Mouse (Mus musculus) lung, postnatal 0 days (tissue): Measurements from ENCODE around the gene Nr6a1. TPM values are rescaled to one million over a fixed set of nuclear protein-coding genes. Genes with fewer than 3 reads are reported as not detected.

ENCODE experiments used
- ATAC-seq: fragments of 200-750 bp; cut with Nextera tagmentation; 2 replicates; pipeline ENCODE4 v1.8.0; 2017; ENCODE audit warnings: moderate library complexity
- DNase-seq: peaks from one replicate; pipeline ENCODE4 v3.0.0-alpha.2; 2016; ENCODE audit warnings: low spot score
- H3K27ac ChIP-seq: fragments of 300-500 bp; sonication (generic); 2 replicates; pipeline ENCODE4 v1.5.1; 2014; ENCODE audit warnings: antibody characterized with exemption, mild to moderate bottlenecking, low read length, mixed read lengths
- H3K27me3 ChIP-seq: fragments of 300-500 bp; sonication (generic); replicated peaks from 2 replicates; pipeline ENCODE4 v1.6.1; 2014; ENCODE audit warnings: low read length, mixed read lengths; ENCODE audit not compliant: insufficient read depth
- H3K36me3 ChIP-seq: fragments of 300-500 bp; sonication (generic); 2 replicates; pipeline ENCODE4 v1.6.1; 2014; ENCODE audit warnings: low read length, mixed read lengths; ENCODE audit not compliant: insufficient read depth
- H3K4me1 ChIP-seq: fragments of 300-500 bp; sonication (generic); 2 replicates; pipeline ENCODE4 v1.6.1; 2014; ENCODE audit warnings: antibody characterized with exemption, low read depth, low read length, mixed read lengths; ENCODE audit not compliant: insufficient read depth
- H3K4me2 ChIP-seq: fragments of 300-500 bp; sonication (generic); replicated peaks from 2 replicates; pipeline ENCODE4 v1.6.1; 2014; ENCODE audit warnings: low read depth, mild to moderate bottlenecking, low read length, moderate library complexity, mixed read lengths
- H3K4me3 ChIP-seq: fragments of 300-500 bp; sonication (generic); 2 replicates; pipeline ENCODE4 v1.5.1; 2014; ENCODE audit warnings: low read depth, low read length
- H3K9ac ChIP-seq: fragments of 300-500 bp; sonication (generic); replicated peaks from 2 replicates; pipeline ENCODE4 v1.6.1; 2014; ENCODE audit warnings: low read depth, mild to moderate bottlenecking
- H3K9me3 ChIP-seq: fragments of 300-500 bp; sonication (generic); 2 replicates; pipeline ENCODE4 v1.6.1; 2016; ENCODE audit warnings: low read length, mixed read lengths
- CTCF ChIP-seq: IDR thresholded peaks from 2 replicates; pipeline ENCODE4 v1.5.1; 2016; ENCODE audit warnings: antibody characterized with exemption, mild to moderate bottlenecking
- EP300 ChIP-seq: IDR thresholded peaks from 2 replicates; pipeline ENCODE4 v1.6.1; 2016; ENCODE audit warnings: antibody characterized with exemption, mild to moderate bottlenecking, control low read depth
- WGBS: fragments of 180-500 bp; shearing (Covaris S2); extraction: QIAGEN DNeasy Blood & Tissue Kit; methylation state at CpG from one replicate; pipeline ENCODE4 v1.1.7; 2014; 5-methylcytosine and 5-hydroxymethylcytosine counted together
- polyA plus RNA-seq: library from polyadenylated mRNA; unstranded; fragments of >200 nt; fragmentation: Nextera tagmentation; extraction: Ambion mirVana; gene quantifications from 2 replicates; pipeline ENCODE4 v1.2.1, GENCODE M21; 2015

Gene Nr6a1
- polyA plus RNA-seq, 1 experiment from 2014 or later = 0.53 TPM

- no peaks in the 10 kb centered on the region for H3K27me3 ChIP-seq
- H3K9me3 ChIP-seq = no peaks in the 10 kb centered on the region
- no peak overlapping the region for H3K9ac ChIP-seq
- TF ChIP-seq EP300 = no peak
- no peak for TF ChIP-seq CTCF
- no peaks in the 10 kb centered on the region for H3K36me3 ChIP-seq
- H3K4me2 ChIP-seq = no peak overlapping the region
- no peaks in the 10 kb centered on the region for H3K4me1 ChIP-seq
- ATAC-seq = no peak
- H3K4me3 ChIP-seq = no peak overlapping the region
- H3K27ac ChIP-seq = no peak overlapping the region
- 54% methylated on average over 5 of the region's 5 CpGs for WGBS
- no peak for DNase-seq
Measured at GRCm38 (mm10) chr2:38970057-38970456, 42.6 kb upstream of the Nr6a1 start.

- Histone ChIP-seq H3K4me2 (no peak overlapping the region), H3K9ac (no peak overlapping the region), H3K27me3 (no peaks in the 10 kb centered on the region), H3K4me3 (no peak overlapping the region), H3K36me3 (no peaks in the 10 kb centered on the region), H3K4me1 (no peaks in the 10 kb centered on the region), H3K9me3 (no peaks in the 10 kb centered on the region), H3K27ac (no peak overlapping the region)
- DNase-seq (no peak), ATAC-seq (no peak)
- 72% methylated on average over 2 of the region's 2 CpGs for WGBS
- no peak for TF ChIP-seq CTCF
- TF ChIP-seq EP300 = no peak
Measured at GRCm38 (mm10) chr2:38969650-38970049, 42.2 kb upstream of the Nr6a1 start.

GRCm38 (mm10) chr2:38964198-38964597, 36.7 kb upstream of the Nr6a1 start:
- Histone ChIP-seq H3K27me3 (no peaks in the 10 kb centered on the region), H3K27ac (no peak overlapping the region), H3K9ac (no peak overlapping the region), H3K4me3 (no peak overlapping the region), H3K4me1 (no peaks in the 10 kb centered on the region), H3K36me3 (no peaks in the 10 kb centered on the region), H3K9me3 (no peaks in the 10 kb centered on the region), H3K4me2 (no peak overlapping the region)
- no peak for DNase-seq
- WGBS = 16% methylated on average over 4 of the region's 4 CpGs
- TF ChIP-seq EP300 (no peak), CTCF (no peak)
- no peak for ATAC-seq

DNA sequence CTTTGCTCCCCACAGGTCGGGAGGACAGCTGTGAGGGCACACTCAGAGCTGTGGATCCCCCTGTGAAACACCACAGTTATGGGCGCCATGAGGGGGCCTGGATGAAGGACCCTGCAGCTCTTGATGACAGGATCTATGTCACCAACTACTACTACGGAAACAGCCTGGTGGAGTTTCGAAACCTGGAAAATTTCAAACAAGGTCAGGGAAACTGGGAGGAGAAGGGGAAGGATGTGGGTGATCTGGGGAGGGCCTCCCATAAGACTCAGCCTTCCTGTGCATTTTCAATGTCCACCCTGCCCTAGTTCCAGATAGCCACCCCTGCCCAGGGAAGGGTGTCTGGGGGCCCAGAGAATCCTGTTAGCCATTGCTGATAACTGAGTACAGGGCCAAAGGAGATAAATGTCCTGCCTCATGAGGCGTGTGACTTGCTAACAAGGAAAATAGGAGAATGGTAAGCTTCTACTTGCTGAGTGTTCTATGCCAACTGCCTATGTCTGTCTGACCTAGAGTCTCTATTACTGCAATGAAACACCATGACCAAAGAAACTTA, 30.3 kb upstream of the Nr6a1 start:
- no peaks in the 10 kb centered on the region for H3K9me3 ChIP-seq
- no peak for TF ChIP-seq CTCF
- TF ChIP-seq EP300 = no peak
- H3K4me1 ChIP-seq = no peaks in the 10 kb centered on the region
- no peaks in the 10 kb centered on the region for H3K36me3 ChIP-seq
- H3K27me3 ChIP-seq = no peaks in the 10 kb centered on the region
- WGBS = 76% methylated on average over 5 of the region's 5 CpGs
- no peak overlapping the region for H3K4me2 ChIP-seq
- H3K4me3 ChIP-seq = no peak overlapping the region
- no peak overlapping the region for H3K27ac ChIP-seq
- no peak for ATAC-seq
- H3K9ac ChIP-seq = no peak overlapping the region
- no peak for DNase-seq

GRCm38 (mm10) chr2:38956062-38956461, 28.6 kb upstream of the Nr6a1 start:
- Histone ChIP-seq H3K9ac (no peak overlapping the region), H3K27ac (no peak overlapping the region), H3K4me1 (no peaks in the 10 kb centered on the region; the same call in 1 of the 2 replicates), H3K4me3 (no peak overlapping the region), H3K36me3 (no peaks in the 10 kb centered on the region), H3K4me2 (no peak overlapping the region), H3K27me3 (no peaks in the 10 kb centered on the region), H3K9me3 (no peaks in the 10 kb centered on the region)
- no peak for ATAC-seq
- WGBS = 48% methylated on average over 2 of the region's 2 CpGs
- TF ChIP-seq CTCF (no peak), EP300 (no peak)
- DNase-seq = no peak

GRCm38 (mm10) chr2:38953152-38953883, 25.8 kb upstream of the Nr6a1 start:
- Histone ChIP-seq H3K27ac (no peak overlapping the region), H3K9ac (no peak overlapping the region), H3K27me3 (no peaks in the 10 kb centered on the region), H3K4me3 (no peak overlapping the region), H3K4me1 (no peaks in the 10 kb centered on the region; the same call in 1 of the 2 replicates), H3K4me2 (no peak overlapping the region), H3K9me3 (no peaks in the 10 kb centered on the region), H3K36me3 (no peaks in the 10 kb centered on the region)
- DNase-seq (no peak), ATAC-seq (no peak)
- 64% methylated on average over 5 of the region's 5 CpGs for WGBS
- no peak for TF ChIP-seq EP300
- TF ChIP-seq CTCF = no peak
